Mouse (Mus musculus) lung, postnatal 0 days (tissue): ENCODE measurements around the gene 9030025P20Rik.
"Not testable (repeated sequence)": the region's sequence is repeated elsewhere in the genome, so short reads cannot be mapped to it uniquely, and the experiment has no call there.

Experiments
- CTCF ChIP-seq: IDR thresholded peaks from 2 replicates; pipeline ENCODE4 v1.5.1; 2016; ENCODE audit warnings: antibody characterized with exemption, mild to moderate bottlenecking
- EP300 ChIP-seq: IDR thresholded peaks from 2 replicates; pipeline ENCODE4 v1.6.1; 2016; ENCODE audit warnings: antibody characterized with exemption, mild to moderate bottlenecking, control low read depth

GRCm38 (mm10) chr17:15025513-15025912, 47.2 kb downstream of the 9030025P20Rik start:
- not testable (repeated sequence) for TF ChIP-seq CTCF, EP300
